In genomic region chr7:125953844-125954243, GRCm38 (mm10) we compare ENCODE assay signal across 16 mouse cellular contexts.
DNase-seq lines count a peak whose midpoint lies in the region; ATAC-seq and TF ChIP-seq lines count a peak whose summit lies in the region.
"Had no signal": no experiment of that assay in that cellular context is flagged by ENCODE, and none has a peak within 500 bp of the region (broad histone marks: within the 10 kb centered on the region; RNA-seq: fewer than 3 reads in every experiment).

No protein-coding gene starts in this region.

- intact Hi-C loops in heart, postnatal 25 days (cut with DNase I) = no loop called here

- no peak overlapping the region for H3K9ac ChIP-seq in heart, embryonic 11.5 days (ENCODE audit: low read depth, low read length)
- H3K9ac ChIP-seq in liver, postnatal 0 days (replicated peaks) = no peak overlapping the region
- H3K9ac ChIP-seq: embryonic facial prominence, embryonic 12.5 days; heart, embryonic 15.5 days; hindbrain, embryonic 15.5 days had no signal

- TF ChIP-seq EP300 in liver, postnatal 0 days (IDR thresholded peaks at IDR 0.05; ENCODE audit: low read depth) = no peak

- DNase-seq in heart, postnatal 25 days (ENCODE audit: low spot score) = no peak
- DNase-seq in liver = peak; percentile 17
- no peak for DNase-seq in liver, postnatal 0 days
- peak; percentile 53 to 65 for DNase-seq in kidney, adult 8-10 months
- peak; percentile 72 to 85 for DNase-seq in kidney, postnatal 36 days
- DNase-seq in adrenal gland, postnatal 14 days = no peak
- DNase-seq in right cerebral cortex, postnatal 36 days (ENCODE audit: low spot score in 2 of 2) = no peak
- DNase-seq: adrenal gland, postnatal 10 days; heart, adult 18-20 months; right cerebral cortex, adult 18-20 months; thymus, adult 18-20 months had no signal

- no peak overlapping the region for H3K4me2 ChIP-seq in heart, embryonic 11.5 days
- no peak overlapping the region for H3K4me2 ChIP-seq in liver, postnatal 0 days (ENCODE audit: low read depth, low read length)
- H3K4me2 ChIP-seq: embryonic facial prominence, embryonic 12.5 days; heart, embryonic 15.5 days; hindbrain, embryonic 15.5 days had no signal

- no peak overlapping the region for H3K4me3 ChIP-seq in heart, embryonic 11.5 days (ENCODE audit: low read depth, low read length)
- H3K4me3 ChIP-seq in liver, postnatal 0 days (ENCODE audit: low read depth, low read length) = no peak overlapping the region
- H3K4me3 ChIP-seq: embryonic facial prominence, embryonic 12.5 days; heart, embryonic 15.5 days; hindbrain, embryonic 15.5 days had no signal

- H3K4me1 ChIP-seq in heart, embryonic 11.5 days (ENCODE audit: control insufficient read depth, insufficient read depth, low read length) = peaks cover 3% of the 10 kb centered on the region; the same call in 1 of the 2 replicates
- no peaks in the 10 kb centered on the region for H3K4me1 ChIP-seq in liver, postnatal 0 days (ENCODE audit: insufficient read depth)

- H3K36me3 ChIP-seq in heart, embryonic 11.5 days (ENCODE audit: control insufficient read depth, insufficient read depth, low read length) = no peaks in the 10 kb centered on the region
- H3K36me3 ChIP-seq in liver, postnatal 0 days (replicated peaks; ENCODE audit: insufficient read depth, low read length) = no peaks in the 10 kb centered on the region
- H3K36me3 ChIP-seq: embryonic facial prominence, embryonic 12.5 days; heart, embryonic 15.5 days; hindbrain, embryonic 15.5 days had no signal

- 75% methylated on average over 6 of the region's 6 CpGs for WGBS in heart, embryonic 11.5 days (ENCODE audit: insufficient replicate concordance)
- 71% methylated on average over 6 of the region's 6 CpGs for WGBS in liver, postnatal 0 days (ENCODE audit: insufficient replicate concordance)

- TF ChIP-seq CTCF in liver, postnatal 0 days (IDR thresholded peaks at IDR 0.05; ENCODE audit: low read depth) = no peak

- no peak overlapping the region for H3K27ac ChIP-seq in heart, embryonic 11.5 days (ENCODE audit: low read depth, low read length)
- H3K27ac ChIP-seq in liver, postnatal 0 days (ENCODE audit: low read depth) = no peak overlapping the region
- H3K27ac ChIP-seq: embryonic facial prominence, embryonic 12.5 days; heart, embryonic 15.5 days had no signal

- H3K27me3 ChIP-seq in heart, embryonic 11.5 days (ENCODE audit: control insufficient read depth, insufficient read depth, low read length) = peaks cover 5% of the 10 kb centered on the region; the same call in 1 of the 2 replicates
- no peaks in the 10 kb centered on the region for H3K27me3 ChIP-seq in liver, postnatal 0 days (ENCODE audit: insufficient read depth, low read length)
- H3K27me3 ChIP-seq: hindbrain, embryonic 15.5 days had no signal

- ATAC-seq in heart, embryonic 11.5 days (replicated peaks; ENCODE audit: insufficient number of reproducible peaks, low FRiP score, low TSS enrichment) = 0 out of 2 replicates have a peak, but pooled peaks have one; percentile 12
- ATAC-seq in liver, postnatal 0 days = no peak
- ATAC-seq: lung, postnatal 0 days had no signal

- H3K9me3 ChIP-seq in heart, embryonic 11.5 days (replicated peaks; ENCODE audit: control insufficient read depth, low read length) = no peaks in the 10 kb centered on the region; the same call in 1 of the 2 replicates
- no peaks in the 10 kb centered on the region for H3K9me3 ChIP-seq in liver, postnatal 0 days (ENCODE audit: low read length)
- H3K9me3 ChIP-seq: embryonic facial prominence, embryonic 12.5 days; heart, embryonic 15.5 days; hindbrain, embryonic 15.5 days had no signal

Comparison
In these comparisons a context has a peak if more than half of its experiments do, and no peak if none do; other contexts are left out.
1. DNase-seq: peak in liver (single experiment), kidney, adult 8-10 months (2 of 2) and kidney, postnatal 36 days (2 of 2); none in heart, postnatal 25 days (single experiment), liver, postnatal 0 days (single experiment), adrenal gland, postnatal 14 days (single experiment) and right cerebral cortex, postnatal 36 days (0 of 2).